Mouse (Mus musculus) mouse trophoblast stem cell (cell line): ENCODE measurements at regions not wholly inside any gene's neighbourhood (a gene's known extent, or its start where the extent isn't known, plus 50 kb on each side); places are given as distances from the start of the nearest gene placed in this dataset.

Experiments
- in situ Hi-C, 2 experiments: fragments of 300-500 bp; cut with MseI, MboI; formaldehyde crosslinking; loops; 2 replicates in 1 of 2; 3 replicates in 1 of 2; pipeline ENCODE4 v1.15.1; 2025

DNA sequence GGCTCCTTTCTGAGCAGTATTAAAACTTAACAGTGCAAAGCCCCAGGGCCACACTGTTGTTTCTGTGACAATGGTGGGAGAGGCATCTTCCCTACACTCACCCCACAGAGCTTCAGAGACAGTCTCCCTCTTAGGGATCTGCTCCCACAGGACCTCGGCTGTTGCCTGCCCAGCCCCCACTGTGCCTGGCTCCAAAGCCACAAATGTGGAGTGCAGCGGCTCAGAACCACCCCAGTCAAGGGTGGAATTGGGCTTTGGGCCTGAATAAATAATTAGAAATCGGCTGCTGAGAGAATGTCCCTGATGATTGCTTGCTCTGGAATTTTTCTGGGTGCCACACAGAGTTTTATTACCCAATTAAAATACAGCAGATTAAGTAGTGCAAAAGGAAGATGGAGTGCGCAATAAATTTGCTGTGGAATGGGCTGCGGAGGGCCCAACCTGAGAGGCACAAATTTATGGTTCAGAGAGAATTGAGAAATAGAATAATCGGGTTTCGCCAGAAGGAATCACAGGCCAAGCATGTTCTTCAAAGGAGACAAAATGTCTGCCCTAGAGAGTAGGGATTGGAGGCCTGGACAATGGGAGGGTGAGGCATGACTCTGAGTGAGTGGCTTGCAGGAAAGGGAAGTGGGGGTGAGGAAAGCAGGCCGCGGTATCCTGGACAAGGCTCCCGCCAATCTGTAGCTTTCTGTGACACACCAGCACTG is 56.4 kb downstream of the Cd24a start:
- in situ Hi-C loops: no loop called here

DNA sequence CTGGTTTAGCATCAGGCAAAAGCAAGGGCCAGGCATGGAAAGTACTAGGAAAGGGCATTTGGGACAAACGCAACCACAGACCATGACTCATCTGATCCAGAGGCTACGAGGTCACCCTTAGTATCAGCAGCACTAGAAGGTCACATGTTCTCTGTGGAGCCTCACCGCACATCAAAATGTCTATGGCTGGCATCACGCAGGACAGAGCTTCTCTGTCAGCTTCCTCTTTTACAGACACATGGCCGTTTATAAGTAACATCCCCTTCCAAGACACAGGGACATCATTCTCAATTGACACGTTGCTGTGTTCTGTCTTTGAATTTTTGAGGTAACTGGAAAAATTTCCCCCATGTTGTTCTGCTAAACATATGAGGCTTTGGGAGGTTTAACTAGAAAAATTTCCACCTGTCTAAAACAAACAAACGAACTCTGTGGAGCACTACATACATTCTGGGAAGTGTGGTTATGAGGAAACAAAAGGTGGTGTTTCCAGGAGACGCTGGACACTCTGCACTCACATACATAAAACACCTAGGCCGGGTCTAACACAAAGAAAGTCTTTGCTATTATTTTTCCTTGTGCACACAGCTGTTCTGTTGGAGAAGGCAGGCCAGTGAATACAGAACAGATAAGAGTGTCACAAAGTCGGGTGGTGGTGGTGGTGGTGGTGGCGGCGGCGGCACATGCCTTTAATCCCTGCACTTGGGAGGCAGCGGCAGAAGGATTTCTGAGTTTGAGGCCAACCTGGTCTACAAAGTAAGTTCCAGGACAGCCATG is 63.3 kb downstream of the Cd24a start:
- in situ Hi-C loops: no loop called here

DNA sequence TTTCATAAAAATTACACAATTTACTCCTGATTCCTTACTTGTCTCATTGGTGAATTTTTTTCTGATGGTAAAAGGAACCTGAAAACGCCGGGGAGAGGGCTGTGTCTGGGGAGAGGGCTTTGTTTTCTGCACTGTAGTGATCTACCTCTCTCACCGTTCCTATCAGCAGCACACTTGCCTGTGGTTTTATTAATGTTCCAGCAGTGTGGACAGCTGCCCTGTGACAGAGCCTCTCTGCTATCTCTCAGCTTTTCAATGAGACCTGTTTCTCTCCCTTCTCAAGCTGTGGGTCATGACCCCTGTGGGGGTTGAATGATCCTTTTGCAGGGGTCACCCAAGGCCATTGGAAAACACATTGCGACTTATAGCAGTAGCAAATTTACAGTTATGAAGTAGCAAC is 68.2 kb downstream of the Cd24a start:
- in situ Hi-C loops: no loop called here

DNA sequence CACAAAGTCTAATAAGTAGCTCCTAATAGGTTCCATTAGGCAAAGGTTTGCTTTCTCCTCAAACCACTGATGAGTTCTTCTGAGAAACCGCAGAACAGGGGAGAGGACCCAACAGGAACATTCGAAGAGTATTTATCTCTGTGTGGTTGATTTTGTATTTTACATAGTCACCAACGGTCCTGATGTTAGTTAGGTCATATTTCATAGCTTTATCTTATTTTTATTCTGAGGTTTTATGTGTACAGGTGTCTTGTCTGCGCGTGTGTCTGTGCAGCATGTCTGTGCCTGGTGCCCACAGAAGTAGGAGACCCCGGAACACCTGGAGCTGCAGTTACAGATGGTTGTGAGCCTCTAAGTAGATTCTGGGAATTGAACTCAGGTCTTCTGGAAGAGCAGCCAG is 68.9 kb downstream of the Cd24a start:
- in situ Hi-C loops: no loop called here

DNA sequence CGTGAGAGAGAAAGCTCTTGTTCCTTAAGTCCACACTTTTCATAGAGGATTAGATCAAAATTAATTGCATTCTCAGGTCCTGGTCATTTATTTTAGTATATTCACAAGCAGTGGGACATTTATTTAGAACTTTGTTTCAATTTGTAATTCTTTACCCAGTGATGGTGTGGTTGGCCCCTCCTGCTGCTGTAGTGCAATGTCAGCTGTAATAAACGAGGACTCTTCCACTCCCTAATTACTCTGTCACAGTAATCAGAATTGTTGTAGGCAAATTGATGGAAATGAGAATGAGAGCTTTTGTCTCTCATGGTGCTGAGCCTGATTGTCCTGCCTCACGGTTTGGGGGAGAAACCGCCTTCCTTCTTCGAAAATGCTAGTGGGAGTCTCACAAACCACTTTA is 70.1 kb downstream of the Cd24a start:
- in situ Hi-C loops: no loop called here

DNA sequence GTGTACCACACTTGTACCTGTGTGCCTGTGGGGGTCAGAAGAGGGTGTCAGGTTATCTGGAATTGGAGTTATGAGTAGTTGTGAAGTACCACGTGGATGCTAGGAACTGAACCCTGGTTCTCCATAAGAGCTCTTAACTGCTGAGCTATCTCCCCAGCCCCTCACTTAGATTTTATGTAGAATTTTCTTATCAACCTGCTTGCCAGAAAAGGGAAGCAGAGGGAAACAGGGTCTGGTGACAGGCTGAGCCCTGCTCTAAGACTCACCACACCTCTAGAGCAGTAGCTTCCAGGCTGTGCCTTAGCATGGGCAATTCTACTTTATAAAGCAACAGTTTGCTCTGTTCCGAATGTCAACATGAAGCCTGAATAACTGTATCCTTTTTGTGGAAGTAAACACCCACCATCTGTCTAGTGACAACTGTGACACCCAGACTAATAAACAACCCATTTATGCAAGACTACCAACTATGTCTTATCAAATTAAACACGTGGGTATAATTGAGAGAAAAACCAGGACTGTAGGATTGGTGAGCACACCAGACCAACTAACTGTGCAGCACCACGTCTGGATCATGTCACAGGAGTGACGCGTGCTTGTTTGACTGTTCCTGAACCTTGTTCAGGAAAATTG is 70.8 kb downstream of the Cd24a start:
- in situ Hi-C loops: no loop called here

DNA sequence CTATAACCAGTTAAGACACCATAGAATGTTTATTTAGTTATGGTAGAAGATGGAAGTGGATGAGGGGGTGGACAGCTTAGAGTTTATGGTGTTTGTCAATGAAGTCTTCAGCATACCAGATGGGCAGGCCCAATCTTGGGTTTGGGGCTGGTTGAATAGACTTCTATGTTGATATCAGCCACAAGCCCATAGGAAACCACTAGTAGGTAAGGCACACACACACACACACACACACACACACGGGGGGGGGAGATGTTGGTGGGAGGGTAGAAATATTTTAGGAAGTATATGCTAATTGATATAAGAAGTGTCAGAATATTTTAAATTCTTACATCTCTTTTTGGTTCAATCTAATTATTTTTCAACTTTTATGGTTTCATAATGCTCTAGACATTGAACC is 72.4 kb downstream of the Cd24a start:
- in situ Hi-C loops: no loop called here

DNA sequence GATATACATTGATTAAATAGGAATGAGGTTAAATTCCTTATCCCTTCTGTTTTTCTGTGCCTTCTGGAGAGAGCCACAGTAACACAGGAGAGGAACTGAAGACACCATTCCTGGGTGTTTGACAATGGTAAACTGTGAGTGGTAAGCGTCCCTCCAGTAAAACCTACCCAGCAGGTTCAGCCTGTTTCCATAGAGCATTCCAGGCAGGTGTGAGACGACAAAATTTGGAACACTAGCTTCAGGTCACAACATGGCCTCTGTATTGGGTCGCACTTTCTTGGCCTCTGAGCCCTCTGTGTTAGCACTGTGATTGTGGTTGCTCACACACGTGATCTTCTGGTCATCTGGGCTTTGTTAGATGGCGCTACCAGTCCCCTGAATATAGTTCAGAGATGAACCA is 73.4 kb downstream of the Cd24a start:
- in situ Hi-C loops: no loop called here

DNA sequence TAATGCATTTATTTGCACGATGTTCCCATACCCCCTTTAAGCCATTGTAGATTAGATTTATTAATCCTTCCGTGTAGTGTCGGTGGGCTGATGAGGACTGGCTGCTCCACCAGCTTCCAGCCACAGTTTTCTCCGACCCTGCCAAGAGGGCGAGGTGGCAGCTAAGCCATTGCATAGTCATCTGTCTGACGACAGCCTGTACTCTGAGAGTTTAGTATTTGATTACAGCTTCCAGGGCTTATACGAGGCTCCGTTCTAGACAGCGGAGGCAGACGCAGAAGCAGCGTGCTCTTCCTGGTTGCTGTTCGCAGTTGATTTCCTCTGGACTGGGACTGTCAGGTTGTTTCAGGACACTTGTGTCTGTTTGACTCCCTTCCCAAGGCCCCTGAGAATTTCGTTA is 73.8 kb downstream of the Cd24a start:
- in situ Hi-C loops: no loop called here

DNA sequence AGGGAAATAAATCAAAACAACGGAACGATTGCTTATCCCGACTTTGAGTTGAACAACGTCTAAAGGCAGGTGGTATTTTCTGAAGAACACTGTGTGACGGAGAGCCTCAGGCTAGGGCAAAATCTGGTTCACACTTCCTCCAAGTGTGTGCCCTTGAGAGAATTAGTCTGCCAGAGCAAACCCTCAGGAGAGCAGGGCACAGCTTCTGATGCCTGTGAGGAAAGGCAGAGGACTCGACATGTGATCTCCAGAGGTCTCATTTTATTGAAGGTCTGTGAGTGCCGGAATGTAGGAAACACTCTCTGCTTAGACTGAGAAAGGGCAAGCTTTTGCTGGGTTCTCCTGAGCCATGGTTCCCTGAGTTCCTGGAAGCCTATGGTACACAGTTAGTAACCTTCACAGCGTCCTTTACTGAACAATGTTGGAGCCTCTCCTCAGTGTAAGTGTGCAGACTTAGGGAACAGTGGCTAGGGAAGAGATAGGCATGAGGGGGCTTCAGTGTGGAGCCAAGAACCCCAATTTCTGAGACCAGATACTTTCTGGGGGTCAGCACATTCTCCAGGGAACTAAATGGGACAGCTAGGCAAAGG is 77.1 kb downstream of the Cd24a start:
- in situ Hi-C loops: no loop called here

DNA sequence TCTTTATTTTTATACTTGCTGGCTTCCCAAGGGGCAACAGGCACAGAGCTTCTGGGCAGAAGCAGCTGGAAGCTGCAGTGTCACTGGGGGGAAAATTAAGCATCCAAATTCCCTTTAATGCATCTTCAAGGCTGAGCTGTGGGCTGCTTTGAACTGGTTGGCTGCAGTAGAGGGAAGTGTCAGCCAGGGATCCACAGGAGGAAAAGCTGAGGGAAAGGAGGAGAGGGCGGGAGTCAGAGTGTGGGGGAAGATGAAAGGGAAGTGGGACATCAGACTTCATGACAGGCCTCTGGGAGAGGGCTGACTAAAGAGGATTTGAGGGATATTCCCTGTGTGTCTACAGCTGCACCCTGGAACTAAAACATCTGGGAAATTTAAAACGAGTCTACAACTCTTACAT is 77.6 kb downstream of the Cd24a start:
- in situ Hi-C loops: no loop called here

DNA sequence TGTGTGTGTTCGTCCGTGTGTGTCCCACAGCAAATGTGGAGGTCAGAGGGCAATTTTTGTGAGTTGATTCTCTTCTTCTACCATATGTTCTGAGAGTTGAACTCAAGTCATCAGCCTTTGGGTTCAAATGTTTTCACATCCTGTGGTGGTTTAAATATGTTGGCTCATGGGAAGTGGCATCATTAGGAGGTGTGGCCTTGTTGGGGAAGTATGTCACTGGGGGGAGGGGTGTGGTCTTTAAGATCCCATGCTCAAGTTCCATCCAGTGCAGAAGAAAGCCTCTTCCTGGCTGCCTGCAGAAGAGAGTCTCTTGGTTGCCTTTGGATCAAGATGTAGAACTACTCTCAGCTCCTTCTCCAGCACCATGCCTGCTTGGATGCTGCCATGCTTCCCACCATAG is 78.1 kb downstream of the Cd24a start:
- in situ Hi-C loops: no loop called here

DNA sequence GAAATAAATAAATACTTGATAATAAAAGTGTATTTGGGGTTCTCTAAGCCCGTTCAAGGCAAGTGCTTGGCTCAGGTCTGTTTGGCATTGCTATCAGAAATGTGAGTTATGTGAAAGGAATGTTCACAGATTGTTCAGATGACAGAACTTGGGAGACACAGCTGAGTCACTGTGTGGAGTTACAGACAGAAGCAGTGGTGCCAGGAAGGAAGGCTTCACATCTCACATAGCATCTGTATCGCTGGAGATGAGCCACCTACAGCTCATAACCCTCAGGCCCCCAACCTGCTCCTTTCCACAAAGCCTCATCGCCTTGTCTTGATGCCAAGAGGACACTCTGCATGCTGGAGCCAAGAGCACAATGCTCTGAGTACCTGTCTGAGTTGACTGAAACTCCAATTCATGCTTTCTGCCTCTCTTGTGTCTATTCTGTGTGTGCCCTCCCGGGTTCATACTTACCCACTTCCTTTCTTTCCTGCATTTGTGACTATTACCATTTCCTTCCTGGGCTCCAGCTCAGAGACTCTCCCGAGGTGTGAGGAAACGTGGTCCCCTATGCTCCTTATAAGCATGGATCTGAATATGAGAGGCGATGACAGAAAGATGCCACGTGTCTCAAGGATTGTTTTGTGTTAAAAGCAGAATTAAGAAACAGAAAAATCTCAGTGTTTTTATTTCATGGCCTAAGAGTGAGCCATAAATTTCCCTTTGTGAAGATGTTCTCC is 79.6 kb downstream of the Cd24a start:
- in situ Hi-C loops: no loop called here

DNA sequence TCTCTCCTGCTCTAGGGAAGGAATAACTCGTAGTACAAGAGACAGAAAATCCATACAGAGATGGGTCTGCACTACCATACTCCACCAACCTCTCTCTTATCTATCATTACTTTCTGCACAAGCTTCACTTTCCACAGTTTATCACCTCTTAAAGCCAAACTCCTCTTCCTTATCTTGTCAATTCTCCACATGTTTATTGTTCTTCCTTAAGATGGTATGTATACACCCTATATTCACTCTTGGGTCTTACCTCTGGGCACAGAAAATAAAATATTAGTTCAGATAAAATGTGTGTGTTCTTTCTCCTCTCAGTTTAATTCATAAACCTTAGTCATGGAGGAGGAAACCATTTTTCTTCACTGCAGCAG is 80.1 kb downstream of the Cd24a start:
- in situ Hi-C loops: no loop called here

DNA sequence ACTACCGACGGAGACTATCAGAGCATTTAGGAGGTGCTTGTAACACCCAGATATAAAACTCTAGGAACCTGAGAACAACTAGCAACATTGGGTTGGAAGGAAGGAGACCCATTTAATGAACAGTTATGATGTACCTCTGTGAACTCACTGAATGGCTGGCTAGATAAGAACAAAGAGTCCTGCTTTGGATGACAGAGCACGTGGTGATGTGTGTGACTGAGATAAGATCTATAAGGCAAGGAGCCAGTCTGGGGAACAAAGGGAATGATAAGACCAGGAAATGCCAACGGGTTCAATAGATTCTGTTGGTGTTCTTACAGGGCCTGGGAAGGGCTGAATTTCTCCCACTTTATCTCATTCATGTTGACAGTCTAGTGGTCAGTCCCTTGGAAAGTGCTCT is 86.8 kb downstream of the Cd24a start:
- in situ Hi-C loops: no loop called here

DNA sequence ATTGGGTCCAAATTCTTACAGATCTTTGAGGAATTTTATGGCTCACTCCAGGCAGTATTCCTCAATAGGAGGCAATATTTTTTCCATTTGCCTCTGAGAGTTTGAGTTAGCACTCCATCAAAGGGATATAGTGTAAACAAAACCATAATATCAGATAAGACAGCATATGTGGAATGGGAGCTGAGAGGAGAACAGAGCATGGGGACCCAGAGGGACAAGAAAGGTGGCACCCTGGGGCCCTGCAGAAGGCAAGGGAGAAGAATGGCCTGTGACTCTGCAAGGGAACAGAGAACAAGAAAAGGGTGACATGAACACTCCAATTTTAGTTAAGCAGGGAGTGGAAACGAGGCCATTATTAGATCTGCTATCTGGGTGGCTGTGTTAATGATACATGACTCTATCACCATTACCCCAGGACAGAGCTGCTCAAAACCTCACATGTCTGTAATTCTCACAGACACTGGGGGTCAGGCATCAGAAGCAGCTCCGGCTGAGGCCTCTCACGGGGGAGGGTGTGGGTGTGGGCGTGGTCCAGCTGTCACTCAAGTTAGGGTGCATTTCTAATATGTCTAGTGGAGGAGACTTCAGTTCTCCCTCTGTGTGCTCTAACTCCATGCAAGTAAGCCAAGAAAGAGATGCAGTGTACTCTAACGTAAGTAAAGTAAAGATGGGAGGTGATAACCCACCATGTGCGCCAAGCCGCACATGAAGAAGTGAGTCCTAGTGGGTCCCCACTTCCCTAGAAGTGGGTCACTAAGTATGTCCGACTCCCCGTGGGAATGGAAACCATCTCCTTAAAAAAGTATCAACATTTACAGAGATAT is 88.4 kb downstream of the Cd24a start:
- in situ Hi-C loops: no loop called here

DNA sequence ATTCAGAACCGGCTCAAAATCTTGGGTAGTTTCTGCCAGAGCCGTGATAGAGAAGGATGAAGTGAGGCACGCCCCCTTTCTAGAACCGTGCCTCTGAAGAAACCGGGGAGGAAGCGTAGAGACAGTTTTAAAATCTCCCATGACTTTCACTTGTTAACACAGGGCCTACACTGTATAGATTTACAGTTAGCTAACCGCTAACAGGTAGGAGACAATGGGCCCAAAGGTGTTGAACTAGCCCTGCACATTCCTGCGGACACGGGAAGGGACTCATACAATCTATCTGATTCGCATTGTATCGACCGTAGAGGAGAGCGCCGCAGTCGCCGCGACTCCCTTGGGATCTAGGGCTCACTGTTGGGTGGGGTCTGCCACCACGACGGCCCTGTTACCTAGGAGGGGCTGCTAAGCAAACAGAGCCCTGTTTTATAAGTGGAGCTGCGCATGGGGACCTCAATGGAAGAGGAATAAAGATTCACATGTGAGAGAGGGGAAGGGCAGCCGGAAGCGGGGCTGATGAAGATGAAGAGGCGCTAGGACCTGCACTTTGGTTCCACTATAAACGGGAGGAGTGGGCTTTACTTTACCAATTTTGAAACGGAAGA is 89.1 kb downstream of the Cd24a start:
- in situ Hi-C loops: no loop called here

DNA sequence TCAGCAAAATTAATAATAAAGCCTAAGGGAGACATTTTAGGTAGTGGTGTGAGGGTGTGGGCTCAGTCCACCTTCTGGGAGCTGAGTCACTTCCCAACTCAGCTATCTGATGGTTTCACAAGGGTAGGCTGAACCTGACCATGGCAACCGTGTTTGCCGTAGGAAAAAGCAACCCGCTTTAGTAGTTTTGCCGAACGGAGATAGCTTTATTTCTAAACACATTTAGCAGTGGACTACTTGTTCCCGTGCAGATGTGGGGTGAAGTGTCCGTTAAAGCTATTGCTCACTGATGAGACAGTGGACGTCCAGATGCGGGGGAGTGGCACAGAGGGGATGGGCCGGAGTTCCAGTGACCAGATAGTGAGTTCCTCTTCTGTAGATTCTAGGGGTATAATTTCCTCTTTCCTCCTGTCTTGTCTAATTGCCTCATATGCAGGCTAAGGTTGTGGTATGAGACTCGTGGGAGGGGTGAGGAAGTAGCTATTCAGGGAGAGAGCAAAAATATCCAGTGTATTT is 89.7 kb downstream of the Cd24a start:
- in situ Hi-C loops: no loop called here

DNA sequence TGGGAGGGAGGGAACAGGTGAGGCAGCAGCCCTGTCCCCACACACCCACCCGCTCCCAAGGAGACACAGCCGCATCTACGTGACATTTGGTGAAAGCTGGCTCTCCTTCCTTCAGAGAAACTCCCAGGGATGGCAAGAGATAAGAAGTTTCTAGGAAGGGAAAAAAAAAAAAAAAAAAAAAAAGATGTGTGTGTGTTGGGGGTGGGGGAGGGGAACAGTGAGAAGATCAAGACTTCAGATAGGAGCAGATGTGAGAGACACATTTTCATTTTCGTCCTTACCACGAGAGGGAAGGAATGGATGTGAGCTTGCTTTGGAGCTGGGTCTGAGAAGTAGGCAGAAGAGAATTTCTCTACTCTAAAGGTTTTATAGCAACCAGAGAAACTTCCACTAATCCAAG is 91.4 kb downstream of the Cd24a start:
- in situ Hi-C loops: no loop called here

DNA sequence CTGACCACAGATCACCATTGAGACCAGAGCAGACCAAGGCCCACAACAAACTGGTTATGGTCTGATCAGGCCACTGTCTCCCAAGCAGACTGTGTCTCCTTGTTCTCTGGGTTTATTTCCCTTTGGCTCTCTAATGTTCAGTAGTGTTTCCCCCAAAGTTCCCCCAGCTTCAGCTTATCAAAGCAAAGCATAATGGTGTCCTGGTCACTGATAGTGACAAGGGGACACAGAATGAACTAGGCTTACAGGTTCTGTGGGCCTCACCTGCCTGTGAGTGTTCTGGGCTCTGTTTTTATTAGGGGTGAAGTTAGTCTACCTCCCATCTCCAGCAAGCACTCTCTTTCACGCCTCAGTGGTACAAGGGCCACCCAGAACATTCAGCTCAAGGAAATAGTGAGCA is 92.7 kb downstream of the Cd24a start:
- in situ Hi-C loops: no loop called here

DNA sequence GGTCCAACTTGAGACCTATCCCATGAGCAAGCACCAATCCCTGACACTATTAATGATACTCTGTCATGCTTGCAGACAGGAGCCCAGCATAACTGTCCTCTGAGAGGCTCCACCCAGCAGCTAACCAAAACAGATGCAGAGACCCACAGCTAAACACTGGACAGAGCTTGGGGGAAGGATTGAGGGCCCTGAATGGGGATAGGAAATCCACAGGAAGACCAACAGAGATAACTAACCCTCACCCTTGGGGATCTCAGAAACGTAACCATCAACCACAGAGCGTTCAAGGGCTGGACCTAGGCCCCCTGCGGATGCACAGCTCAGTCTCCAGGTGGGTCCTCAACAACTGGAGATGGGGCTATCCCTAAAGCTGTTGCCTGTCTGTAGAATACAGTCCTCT is 93.7 kb downstream of the Cd24a start:
- in situ Hi-C loops: no loop called here
